Mouse (Mus musculus) CH12.LX (cell line): Measurements from ENCODE around the gene Gns. TPM values are rescaled to one million over a fixed set of nuclear protein-coding genes. Genes with fewer than 3 reads are reported as not detected.
A peak's percentile ranks its signal among the peaks of the same experiment; 100 is the strongest.

Source experiments
- DNase-seq: peaks from one replicate; pipeline ENCODE4 v3.0.0-alpha.2; 2013; ENCODE audit errors: extremely low read depth
- H3K27ac ChIP-seq: 2 replicates; pipeline ENCODE4 v1.5.1; 2012; ENCODE audit warnings: low read depth, mild to moderate bottlenecking, control low read depth, moderate library complexity; ENCODE audit not compliant: insufficient read depth
- H3K27me3 ChIP-seq: replicated peaks from 2 replicates; pipeline ENCODE3; 2012; ENCODE audit warnings: inconsistent platforms
- H3K36me3 ChIP-seq, 2 experiments: replicated peaks in 1 of 2; 2 replicates each; pipeline versions ENCODE3 to v1.6.1; 2012; ENCODE audit warnings: inconsistent platforms in 1 of 2, low read length in 1 of 2, mild to moderate bottlenecking in 1 of 2, mixed read lengths in 1 of 2, moderate library complexity in 1 of 2; ENCODE audit not compliant: control insufficient read depth in 1 of 2, insufficient read depth in 1 of 2
- H3K4me1 ChIP-seq, 2 experiments: 2 replicates each; pipeline ENCODE4 v1.6.1; 2012; ENCODE audit warnings: inconsistent platforms in 1 of 2, moderate library complexity in 1 of 2; ENCODE audit not compliant: insufficient read depth in 2 of 2, control insufficient read depth in 1 of 2
- H3K4me2 ChIP-seq: 2 replicates; pipeline ENCODE4 v1.6.1; 2012; ENCODE audit warnings: low read depth, mild to moderate bottlenecking, control low read depth; ENCODE audit not compliant: poor library complexity, insufficient read depth, severe bottlenecking
- H3K4me3 ChIP-seq, 3 experiments: fragments of 150-350 bp in 1 of 3; sonication (generic) in 1 of 3; replicated peaks in 1 of 3; 2 replicates each; pipeline versions ENCODE3 to v1.5.1; 2011 to 2012; ENCODE audit warnings: low read depth in 2 of 3, low read length in 2 of 3, mild to moderate bottlenecking in 2 of 3, moderate library complexity in 2 of 3, control low read depth in 1 of 3, improper control_type of control experiment in 1 of 3, inconsistent platforms in 1 of 3, mixed read lengths in 1 of 3; ENCODE audit not compliant: poor library complexity in 1 of 3
- H3K79me2 ChIP-seq: replicated peaks from 2 replicates; pipeline ENCODE4 v1.6.1; 2012; ENCODE audit warnings: mild to moderate bottlenecking, moderate library complexity; ENCODE audit not compliant: control insufficient read depth, poor library complexity, insufficient read depth, severe bottlenecking; ENCODE audit errors: extremely low read depth
- H3K9ac ChIP-seq: 2 replicates; pipeline ENCODE4 v1.6.1; 2012; ENCODE audit warnings: low read depth, mild to moderate bottlenecking, control low read depth, moderate library complexity; ENCODE audit not compliant: insufficient read depth
- H3K9me3 ChIP-seq: replicated peaks from 2 replicates; pipeline ENCODE3; 2012; ENCODE audit warnings: low read length, inconsistent platforms, mixed read lengths
- CHD2 ChIP-seq: IDR thresholded peaks from 2 replicates; pipeline ENCODE4 v1.6.1; 2011; ENCODE audit warnings: low read length, improper control_type of control experiment
- CTCF ChIP-seq, 2 experiments: IDR thresholded peaks in 1 of 2; conservative IDR thresholded peaks in 1 of 2; 2 replicates each; pipeline ENCODE4 v1.5.1; 2011 to 2012; ENCODE audit warnings: low read depth in 2 of 2, low read length in 2 of 2, improper control_type of control experiment in 1 of 2, inconsistent platforms in 1 of 2, mild to moderate bottlenecking in 1 of 2, moderate library complexity in 1 of 2
- ELF1 ChIP-seq: IDR thresholded peaks from 2 replicates; pipeline ENCODE4 v1.6.1; 2014; ENCODE audit warnings: low read depth, mild to moderate bottlenecking, inconsistent platforms, low read length, improper control_type of control experiment
- EP300 ChIP-seq: IDR thresholded peaks from 2 replicates; pipeline ENCODE4 v1.6.1; 2011; ENCODE audit warnings: low read length, improper control_type of control experiment
- JUN ChIP-seq: IDR thresholded peaks from 2 replicates; pipeline ENCODE4 v1.6.1; 2011; ENCODE audit warnings: low read depth, mild to moderate bottlenecking, low read length, improper control_type of control experiment, moderate library complexity; ENCODE audit not compliant: insufficient read depth
- JUND ChIP-seq: conservative IDR thresholded peaks from 2 replicates; pipeline ENCODE4 v1.6.1; 2011; ENCODE audit warnings: low read depth, low read length, improper control_type of control experiment
- MAFK ChIP-seq: IDR thresholded peaks from 2 replicates; pipeline ENCODE4 v1.6.1; 2011; ENCODE audit warnings: low read length, improper control_type of control experiment; ENCODE audit not compliant: insufficient replicate concordance
- MAX ChIP-seq: IDR thresholded peaks from 2 replicates; pipeline ENCODE4 v1.6.1; 2011; ENCODE audit warnings: low read length, improper control_type of control experiment
- MAZ ChIP-seq: IDR thresholded peaks from 2 replicates; pipeline ENCODE4 v1.6.1; 2012; ENCODE audit warnings: low read depth, mild to moderate bottlenecking, inconsistent platforms, low read length, improper control_type of control experiment, moderate library complexity
- MEF2A ChIP-seq: IDR thresholded peaks from 2 replicates; pipeline ENCODE4 v1.6.1; 2014; ENCODE audit warnings: low read depth, mild to moderate bottlenecking, inconsistent platforms, low read length, improper control_type of control experiment, borderline replicate concordance
- MXI1 ChIP-seq: IDR thresholded peaks from 2 replicates; pipeline ENCODE4 v1.6.1; 2011; ENCODE audit warnings: mild to moderate bottlenecking, low read depth, low read length, improper control_type of control experiment
- MYC ChIP-seq: IDR thresholded peaks from 2 replicates; pipeline ENCODE4 v1.6.1; 2011; ENCODE audit warnings: low read depth, mild to moderate bottlenecking, improper control_type of control experiment, low read length
- NRF1 ChIP-seq: IDR thresholded peaks from 2 replicates; pipeline ENCODE4 v1.6.1; 2014; ENCODE audit warnings: low read depth, mild to moderate bottlenecking, inconsistent platforms, low read length, improper control_type of control experiment, moderate library complexity
- RAD21 ChIP-seq: IDR thresholded peaks from 2 replicates; pipeline ENCODE4 v1.6.1; 2011; ENCODE audit warnings: low read depth, mild to moderate bottlenecking, low read length, improper control_type of control experiment, moderate library complexity
- RCOR1 ChIP-seq: conservative IDR thresholded peaks from 2 replicates; pipeline ENCODE4 v1.6.1; 2012; ENCODE audit warnings: low read depth, mild to moderate bottlenecking, inconsistent platforms, low read length, improper control_type of control experiment
- SMC3 ChIP-seq: IDR thresholded peaks from 2 replicates; pipeline ENCODE4 v1.6.1; 2011; ENCODE audit warnings: low read depth, low read length, improper control_type of control experiment
- TCF12 ChIP-seq: IDR thresholded peaks from 2 replicates; pipeline ENCODE4 v1.6.1; 2014; ENCODE audit warnings: low read depth, mild to moderate bottlenecking, inconsistent platforms, low read length, improper control_type of control experiment
- USF1 ChIP-seq: IDR thresholded peaks from 2 replicates; pipeline ENCODE4 v1.6.1; 2014; ENCODE audit warnings: low read depth, mild to moderate bottlenecking, inconsistent platforms, low read length, improper control_type of control experiment
- USF2 ChIP-seq: conservative IDR thresholded peaks from 2 replicates; pipeline ENCODE4 v1.6.1; 2011; ENCODE audit warnings: low read depth, low read length, improper control_type of control experiment
- ZC3H11A ChIP-seq: IDR thresholded peaks from 2 replicates; pipeline ENCODE4 v1.6.1; 2012; ENCODE audit warnings: low read depth, mild to moderate bottlenecking, inconsistent platforms, low read length, improper control_type of control experiment
- ZMIZ1 ChIP-seq: IDR thresholded peaks from 2 replicates; pipeline ENCODE4 v1.6.1; 2012; ENCODE audit warnings: low read depth, mild to moderate bottlenecking, inconsistent platforms, low read length, improper control_type of control experiment
- ZNF384 ChIP-seq: IDR thresholded peaks from 2 replicates; pipeline ENCODE4 v1.6.1; 2012; ENCODE audit warnings: low read depth, low read length, improper control_type of control experiment, inconsistent platforms
- dilution Hi-C: fragments of 300-500 bp; cut with MboI; formaldehyde crosslinking; loops from 2 replicates; pipeline ENCODE4 v1.14.3; 2020; ENCODE audit warnings: low sequenced_read_pairs; ENCODE audit not compliant: extremely low pct_unique_long_range_greater_than_20kb, extremely low pct_ligation_motif_present
- in situ Hi-C: fragments of 300-500 bp; cut with MboI; formaldehyde crosslinking; loops from 3 replicates; pipeline ENCODE4 v1.14.3; 2019; ENCODE audit warnings: low sequenced_read_pairs, low pct_ligation_motif_present, low pct_unique_long_range_greater_than_20kb, mixed read lengths
- polyA plus RNA-seq: library from polyadenylated mRNA; unstranded; fragments of >175 nt; gene quantifications from 2 replicates; pipeline ENCODE4 v1.2.1, GENCODE M21; 2012; ENCODE audit warnings: low read depth; ENCODE audit not compliant: insufficient read length
- total RNA-seq, 2 experiments: library from RNA; depleted of rRNA; stranded (reverse); fragments of 300-350 nt in 1 of 2; fragments of >200 nt in 1 of 2; gene quantifications; 2 replicates each; pipeline ENCODE4 v1.2.3; 2012 to 2014

The Gns gene
- total and polyA plus RNA-seq, 3 experiments: 28.7 to 104 (median 58.2) TPM

- in situ Hi-C loops: no loop called here
- Histone ChIP-seq H3K27me3 (no peaks in the 10 kb centered on the region), H3K36me3 (no peaks in the 10 kb centered on the region), H3K27ac (no peak overlapping the region), H3K4me2 (no peak overlapping the region), H3K79me2 (no peaks in the 10 kb centered on the region), H3K4me3 (no peak overlapping the region), H3K9ac (no peak overlapping the region), H3K4me1 (peaks cover 5 to 9% of the 10 kb centered on the region in 2 experiments; a peak in 3 of 4 replicates), H3K9me3 (no peaks in the 10 kb centered on the region)
- dilution Hi-C loops: no loop called here
- no peak for TF ChIP-seq ZNF384
- TF ChIP-seq ZC3H11A: no peak
- TF ChIP-seq TCF12: no peak
- no peak for TF ChIP-seq MAZ
- TF ChIP-seq JUN: no peak
- TF ChIP-seq MAFK: no peak
- no peak for TF ChIP-seq NRF1
- TF ChIP-seq SMC3: no peak
- TF ChIP-seq MYC: no peak
- TF ChIP-seq CHD2: no peak
- TF ChIP-seq USF2: no peak
- no peak for TF ChIP-seq JUND
- TF ChIP-seq CTCF (conservative IDR thresholded peaks at IDR 0.05 in 1 of 2, IDR thresholded peaks at IDR 0.05 in 1 of 2; ENCODE audit: low read depth in 2 of 2, low read length in 2 of 2): no peak
- no peak for TF ChIP-seq ZMIZ1
- no peak for TF ChIP-seq MAX
- TF ChIP-seq ELF1: no peak
- no peak for TF ChIP-seq MXI1
- no peak for TF ChIP-seq USF1
- TF ChIP-seq MEF2A: no peak
- DNase-seq: no peak
Measured at GRCm38 (mm10) chr10:121403946-121404345, 39.1 kb downstream of the Gns start.

GRCm38 (mm10) chr10:121409717-121410116 lies 44.8 kb downstream of the Gns start:
- H3K9ac ChIP-seq: no peak overlapping the region
- peak; percentile 57 for TF ChIP-seq ZC3H11A
- peak; percentile 44; the same call in 1 of the 2 replicates for TF ChIP-seq ZNF384
- TF ChIP-seq JUND: no peak
- no peak for TF ChIP-seq MAX
- TF ChIP-seq SMC3: peak; percentile 91
- TF ChIP-seq RAD21: peak; percentile 73
- no peak for TF ChIP-seq RCOR1
- peak; percentile 62 to 83 for TF ChIP-seq CTCF (conservative IDR thresholded peaks at IDR 0.05 in 1 of 2, IDR thresholded peaks at IDR 0.05 in 1 of 2; ENCODE audit: low read depth in 2 of 2, low read length in 2 of 2)
- no peak for TF ChIP-seq EP300
- H3K27me3 ChIP-seq: no peaks in the 10 kb centered on the region
- no peak overlapping the region for H3K27ac ChIP-seq
- no peaks in the 10 kb centered on the region for H3K9me3 ChIP-seq
- H3K79me2 ChIP-seq: no peaks in the 10 kb centered on the region
- in situ Hi-C loops: no loop called here
- peaks cover 13 to 32% of the 10 kb centered on the region in 2 experiments for H3K36me3 ChIP-seq
- H3K4me3 ChIP-seq: no peak overlapping the region
- H3K4me1 ChIP-seq: peaks cover 0 to 6% of the 10 kb centered on the region in 2 experiments; a peak in 2 of 4 replicates
- dilution Hi-C loops: no loop called here
- H3K4me2 ChIP-seq: no peak overlapping the region
- DNase-seq: peak; percentile 53
